Mouse (Mus musculus) forebrain, embryonic 10.5 days (tissue): ENCODE measurements around the gene Banp. TPM values are rescaled to one million over a fixed set of nuclear protein-coding genes. Genes with fewer than 3 reads are reported as not detected.

Source experiments
- DNase-seq: peaks from one replicate; pipeline ENCODE4 v3.0.0-alpha.2; 2017; ENCODE audit warnings: low spot score; ENCODE audit errors: extremely low spot score
- H3K27ac ChIP-seq: fragments of 300-500 bp; sonication (generic); 2 replicates; pipeline ENCODE4 v1.5.1; 2016; ENCODE audit warnings: mild to moderate bottlenecking
- H3K27me3 ChIP-seq: fragments of 300-500 bp; sonication (generic); 2 replicates; pipeline ENCODE4 v1.6.1; 2016; ENCODE audit warnings: mild to moderate bottlenecking; ENCODE audit not compliant: poor library complexity, severe bottlenecking
- H3K36me3 ChIP-seq: fragments of 300-500 bp; sonication (generic); replicated peaks from 2 replicates; pipeline ENCODE4 v1.6.1; 2016; ENCODE audit warnings: mild to moderate bottlenecking, moderate library complexity
- H3K4me1 ChIP-seq: fragments of 300-500 bp; sonication (generic); 2 replicates; pipeline ENCODE4 v1.6.1; 2016
- H3K4me3 ChIP-seq: fragments of 300-500 bp; sonication (generic); 2 replicates; pipeline ENCODE4 v1.5.1; 2016; ENCODE audit warnings: mild to moderate bottlenecking, moderate library complexity
- H3K9me3 ChIP-seq: fragments of 300-500 bp; sonication (generic); 2 replicates; pipeline ENCODE4 v1.6.1; 2016; ENCODE audit warnings: mild to moderate bottlenecking, moderate library complexity
- WGBS: fragments of 180-500 bp; shearing (Covaris S2); methylation state at CpG from one replicate; pipeline ENCODE4 v1.1.7; 2016; 5-methylcytosine and 5-hydroxymethylcytosine counted together
- polyA plus RNA-seq: library from polyadenylated mRNA; unstranded; fragments of >200 nt; fragmentation: Nextera tagmentation; extraction: Ambion mirVana; gene quantifications from 2 replicates; pipeline ENCODE4 v1.2.1, GENCODE M21; 2016

Banp gene
- polyA plus RNA-seq, 1 experiment from 2014 or later = 44.1 TPM

GRCm38 (mm10) chr8:122005422-122006204, 56.1 kb downstream of the Banp start:
- DNase-seq = no peak
- Histone ChIP-seq H3K36me3 (peaks cover 89% of the 10 kb centered on the region), H3K4me3 (no peak overlapping the region), H3K4me1 (peaks cover 8% of the 10 kb centered on the region), H3K9me3 (no peaks in the 10 kb centered on the region), H3K27ac (no peak overlapping the region), H3K27me3 (no peaks in the 10 kb centered on the region)
- WGBS = 86% methylated on average over 25 of the region's 25 CpGs

- Histone ChIP-seq H3K9me3 (no peaks in the 10 kb centered on the region), H3K27ac (0 out of 2 replicates have a peak overlapping the region, but pooled peaks have one; percentile 4), H3K4me1 (peaks cover 8% of the 10 kb centered on the region), H3K36me3 (peaks cover 89% of the 10 kb centered on the region), H3K27me3 (no peaks in the 10 kb centered on the region), H3K4me3 (no peak overlapping the region)
- WGBS = 90% methylated on average over 13 of the region's 13 CpGs
- no peak for DNase-seq
These were observed 57.3 kb downstream of the Banp start for GRCm38 (mm10) chr8:122006688-122007484.

- H3K4me3 ChIP-seq = no peak overlapping the region
- peaks cover 89% of the 10 kb centered on the region for H3K36me3 ChIP-seq
These were observed 58.8 kb downstream of the Banp start for GRCm38 (mm10) chr8:122008395-122008794.

GRCm38 (mm10) chr8:122010638-122011037, 61.1 kb downstream of the Banp start:
- Histone ChIP-seq H3K4me1 (peaks cover 3% of the 10 kb centered on the region; the same call in 1 of the 2 replicates), H3K4me3 (no peak overlapping the region), H3K9me3 (no peaks in the 10 kb centered on the region), H3K27ac (no peak overlapping the region), H3K36me3 (peaks cover 89% of the 10 kb centered on the region), H3K27me3 (no peaks in the 10 kb centered on the region)
- no peak for DNase-seq
- 95% methylated on average over 5 of the region's 5 CpGs for WGBS

More at GRCm38 (mm10) chr8:122008395-122008794, 58.8 kb downstream of the Banp start:
- DNase-seq = no peak
- 92% methylated on average over 5 of the region's 5 CpGs for WGBS
- Histone ChIP-seq H3K27me3 (no peaks in the 10 kb centered on the region), H3K9me3 (no peaks in the 10 kb centered on the region), H3K4me1 (peaks cover 8% of the 10 kb centered on the region), H3K27ac (no peak overlapping the region)

GRCm38 (mm10) chr8:122011066-122011588, 61.6 kb downstream of the Banp start:
- H3K36me3 ChIP-seq = peaks cover 88% of the 10 kb centered on the region
- H3K27ac ChIP-seq = no peak overlapping the region
- H3K4me3 ChIP-seq = no peak overlapping the region
- peaks cover 3% of the 10 kb centered on the region; the same call in 1 of the 2 replicates for H3K4me1 ChIP-seq
- WGBS = 79% methylated on average over 7 of the region's 7 CpGs
- H3K27me3 ChIP-seq = no peaks in the 10 kb centered on the region
- no peak for DNase-seq
- no peaks in the 10 kb centered on the region for H3K9me3 ChIP-seq

GRCm38 (mm10) chr8:122014606-122015005, 65.1 kb downstream of the Banp start:
- DNase-seq = no peak
- H3K4me1 ChIP-seq = peaks cover 3% of the 10 kb centered on the region; the same call in 1 of the 2 replicates
- 79% methylated on average over 3 of the region's 3 CpGs for WGBS
- no peaks in the 10 kb centered on the region for H3K9me3 ChIP-seq
- H3K36me3 ChIP-seq = peaks cover 88% of the 10 kb centered on the region
- no peak overlapping the region for H3K27ac ChIP-seq
- no peaks in the 10 kb centered on the region for H3K27me3 ChIP-seq
- H3K4me3 ChIP-seq = no peak overlapping the region

- WGBS = 91% methylated on average over 22 of the region's 22 CpGs
- no peak for DNase-seq
- H3K27me3 ChIP-seq = no peaks in the 10 kb centered on the region
- H3K9me3 ChIP-seq = no peaks in the 10 kb centered on the region
- H3K4me3 ChIP-seq = no peak overlapping the region
- H3K4me1 ChIP-seq = peaks cover 3% of the 10 kb centered on the region; the same call in 1 of the 2 replicates
- H3K36me3 ChIP-seq = peaks cover 85% of the 10 kb centered on the region
- H3K27ac ChIP-seq = no peak overlapping the region
These were observed 68.7 kb downstream of the Banp start for GRCm38 (mm10) chr8:122018046-122018831.

- H3K4me1 ChIP-seq = peaks cover 3% of the 10 kb centered on the region; the same call in 1 of the 2 replicates
- no peaks in the 10 kb centered on the region for H3K9me3 ChIP-seq
- WGBS = 94% methylated on average over 1 of the region's 1 CpGs
- no peak overlapping the region for H3K27ac ChIP-seq
- peaks cover 85% of the 10 kb centered on the region for H3K36me3 ChIP-seq
- H3K4me3 ChIP-seq = no peak overlapping the region
- no peak for DNase-seq
- H3K27me3 ChIP-seq = no peaks in the 10 kb centered on the region
These were observed 69.6 kb downstream of the Banp start for GRCm38 (mm10) chr8:122019162-122019561.

- Histone ChIP-seq H3K27ac (0 out of 2 replicates have a peak overlapping the region, but pooled peaks have one; percentile 1), H3K9me3 (no peaks in the 10 kb centered on the region), H3K27me3 (no peaks in the 10 kb centered on the region), H3K4me3 (no peak overlapping the region), H3K4me1 (no peaks in the 10 kb centered on the region), H3K36me3 (peaks cover 87% of the 10 kb centered on the region)
- WGBS = 87% methylated on average over 8 of the region's 8 CpGs
- DNase-seq = no peak
These were observed 70.7 kb downstream of the Banp start for GRCm38 (mm10) chr8:122020050-122020771.

- WGBS = 95% methylated on average over 2 of the region's 2 CpGs
- DNase-seq = no peak
- Histone ChIP-seq H3K4me1 (no peaks in the 10 kb centered on the region), H3K27me3 (no peaks in the 10 kb centered on the region), H3K9me3 (no peaks in the 10 kb centered on the region), H3K4me3 (no peak overlapping the region), H3K36me3 (peaks cover 94% of the 10 kb centered on the region), H3K27ac (no peak overlapping the region)
These were observed 72.2 kb downstream of the Banp start for GRCm38 (mm10) chr8:122021725-122022124.

- no peak overlapping the region for H3K4me3 ChIP-seq
- DNase-seq = no peak
- H3K9me3 ChIP-seq = no peaks in the 10 kb centered on the region
- no peak overlapping the region for H3K27ac ChIP-seq
- H3K4me1 ChIP-seq = no peaks in the 10 kb centered on the region
- 88% methylated on average over 6 of the region's 6 CpGs for WGBS
- H3K36me3 ChIP-seq = peaks cover 94% of the 10 kb centered on the region
- H3K27me3 ChIP-seq = no peaks in the 10 kb centered on the region
These were observed 72.7 kb downstream of the Banp start for GRCm38 (mm10) chr8:122022274-122022673.

GRCm38 (mm10) chr8:122022705-122023104, 73.2 kb downstream of the Banp start:
- DNase-seq = no peak
- no peaks in the 10 kb centered on the region for H3K4me1 ChIP-seq
- no peaks in the 10 kb centered on the region for H3K27me3 ChIP-seq
- WGBS = 86% methylated on average over 4 of the region's 4 CpGs
- no peak overlapping the region for H3K4me3 ChIP-seq
- no peak overlapping the region for H3K27ac ChIP-seq
- no peaks in the 10 kb centered on the region for H3K9me3 ChIP-seq
- peaks cover 90% of the 10 kb centered on the region for H3K36me3 ChIP-seq
